Mouse (Mus musculus): Measurements from ENCODE around the gene Rnf145. TPM values are rescaled to one million over a fixed set of nuclear protein-coding genes. Genes with fewer than 3 reads are reported as not detected.

Gene Rnf145
- polyA plus RNA-seq, 1 experiment from 2014 or later: 22.8 TPM

DNA sequence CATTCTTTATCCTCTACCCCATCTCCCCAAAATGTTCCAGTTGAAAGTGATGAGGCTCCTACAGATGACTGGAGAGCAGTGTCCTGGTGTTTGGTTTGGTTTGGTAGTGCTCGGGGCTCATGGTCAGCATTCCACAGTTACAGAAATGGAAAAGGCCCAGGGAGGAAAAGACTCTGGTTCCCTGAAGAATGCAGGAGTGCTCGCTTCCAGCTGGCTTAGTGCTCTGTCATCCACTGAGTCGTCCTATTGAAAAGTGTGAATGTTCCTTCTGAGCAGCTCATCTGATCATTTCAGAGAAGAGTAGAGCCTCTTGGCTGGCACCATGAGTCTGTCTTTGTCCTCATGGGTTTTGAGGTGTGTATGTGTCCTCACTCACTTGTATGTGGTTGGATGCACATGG, 19.3 kb downstream of the Rnf145 start:
- Histone ChIP-seq H3K9me3 (ENCODE audit: control insufficient read depth) (no peaks in the 10 kb centered on the region), H3K4me2 (replicated peaks; ENCODE audit: low read depth) (no peak overlapping the region), H3K36me3 (ENCODE audit: control insufficient read depth, insufficient read depth) (peaks cover 18% of the 10 kb centered on the region), H3K4me1 (replicated peaks; ENCODE audit: control insufficient read depth, insufficient read depth, low read length) (no peaks in the 10 kb centered on the region), H3K9ac (ENCODE audit: low read depth, low read length) (no peak overlapping the region), H3K27me3 (replicated peaks; ENCODE audit: control insufficient read depth, insufficient read depth, low read length) (no peaks in the 10 kb centered on the region), H3K4me3 (ENCODE audit: low read depth, low read length) (no peak overlapping the region), H3K27ac (ENCODE audit: low read depth, low read length) (no peak overlapping the region)
- TF ChIP-seq CTCF (IDR thresholded peaks at IDR 0.05; ENCODE audit: low read depth): no peak
- WGBS: 82% methylated on average over 3 of the region's 3 CpGs
- no peak for ATAC-seq

DNA sequence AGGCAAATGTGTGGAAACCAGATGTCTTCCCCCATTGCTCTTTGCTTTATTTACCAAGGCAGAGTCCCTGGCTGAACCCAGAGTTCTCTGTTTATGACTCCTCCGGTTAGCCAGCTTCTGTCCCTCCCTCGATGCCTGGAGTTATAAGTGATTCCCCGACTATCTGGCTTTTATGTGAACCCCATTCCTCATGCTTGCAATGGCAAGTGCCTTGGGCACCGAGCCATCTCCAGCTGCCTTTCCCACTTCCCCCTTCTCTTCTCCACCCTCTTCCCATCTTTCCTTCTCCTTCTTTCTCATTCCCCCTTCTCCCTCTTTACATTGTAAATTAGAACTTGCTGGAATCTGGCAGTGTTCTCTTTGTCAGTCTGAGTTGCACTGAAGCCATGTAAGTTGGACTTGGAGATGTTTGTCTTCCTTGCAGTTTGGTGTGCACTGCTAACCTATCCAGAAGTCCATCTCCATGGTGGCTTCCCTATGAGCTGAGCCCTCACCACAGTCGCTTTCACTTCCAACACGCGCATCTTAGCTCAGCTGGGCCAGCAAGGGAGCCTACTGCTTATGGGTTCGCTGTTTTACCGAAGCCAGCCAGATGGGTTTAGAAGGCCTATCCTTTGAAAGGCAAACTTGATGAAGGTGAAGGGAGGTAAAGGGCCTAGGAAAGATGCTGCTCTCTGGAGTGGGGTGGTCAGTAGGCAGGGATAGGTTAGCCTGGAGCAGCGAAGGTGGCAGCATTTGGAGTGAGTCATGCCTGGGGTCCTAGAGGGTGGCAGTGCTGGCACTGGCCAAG, 19.9 kb downstream of the Rnf145 start:
- H3K27me3 ChIP-seq (replicated peaks; ENCODE audit: control insufficient read depth, insufficient read depth, low read length): no peaks in the 10 kb centered on the region
- H3K27ac ChIP-seq (ENCODE audit: low read depth, low read length): no peak overlapping the region
- peaks cover 12% of the 10 kb centered on the region for H3K36me3 ChIP-seq (ENCODE audit: control insufficient read depth, insufficient read depth)
- H3K4me3 ChIP-seq (ENCODE audit: low read depth, low read length): no peak overlapping the region
- H3K4me2 ChIP-seq (replicated peaks; ENCODE audit: low read depth): no peak overlapping the region
- no peak for ATAC-seq
- WGBS: 74% methylated on average over 10 of the region's 10 CpGs
- H3K9ac ChIP-seq (ENCODE audit: low read depth, low read length): no peak overlapping the region
- TF ChIP-seq CTCF (IDR thresholded peaks at IDR 0.05; ENCODE audit: low read depth): no peak
- H3K9me3 ChIP-seq (ENCODE audit: control insufficient read depth): no peaks in the 10 kb centered on the region
- H3K4me1 ChIP-seq (replicated peaks; ENCODE audit: control insufficient read depth, insufficient read depth, low read length): no peaks in the 10 kb centered on the region

DNA sequence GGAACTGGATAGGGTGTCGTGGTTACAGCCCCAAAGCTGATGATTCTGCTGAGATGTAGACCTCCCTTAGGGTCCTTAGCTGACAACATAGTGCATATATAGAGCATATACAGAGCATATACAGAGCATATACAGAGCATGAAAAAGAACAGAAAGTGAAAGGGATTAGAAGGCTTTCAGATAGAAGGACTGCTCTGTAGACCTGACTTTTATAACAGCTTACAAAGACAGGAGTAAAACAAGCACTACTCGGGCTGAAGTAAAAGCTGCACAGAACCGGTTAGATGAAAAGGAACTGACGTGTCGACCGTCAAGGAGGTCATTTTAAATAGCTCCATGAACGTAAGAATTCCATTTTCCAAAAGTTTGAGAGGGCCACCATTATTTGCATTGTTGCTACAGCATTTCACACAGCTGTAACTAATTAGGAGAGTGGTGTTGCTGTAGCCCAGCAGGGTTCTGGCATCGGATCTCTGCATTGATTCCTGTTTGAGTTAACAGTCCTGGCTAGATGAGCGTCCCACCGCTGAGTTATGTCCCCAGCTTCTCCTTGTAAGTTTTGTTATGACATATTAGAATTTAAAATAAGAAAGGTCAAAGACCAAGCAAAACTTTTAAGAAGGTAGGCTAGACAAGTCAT, 20.6 kb downstream of the Rnf145 start:
- Histone ChIP-seq H3K27me3 (replicated peaks; ENCODE audit: control insufficient read depth, insufficient read depth, low read length) (no peaks in the 10 kb centered on the region), H3K4me1 (replicated peaks; ENCODE audit: control insufficient read depth, insufficient read depth, low read length) (no peaks in the 10 kb centered on the region), H3K4me2 (replicated peaks; ENCODE audit: low read depth) (no peak overlapping the region), H3K4me3 (ENCODE audit: low read depth, low read length) (no peak overlapping the region), H3K9ac (ENCODE audit: low read depth, low read length) (no peak overlapping the region), H3K9me3 (ENCODE audit: control insufficient read depth) (no peaks in the 10 kb centered on the region), H3K36me3 (ENCODE audit: control insufficient read depth, insufficient read depth) (peaks cover 9% of the 10 kb centered on the region; the same call in 1 of the 2 replicates), H3K27ac (ENCODE audit: low read depth, low read length) (no peak overlapping the region)
- no peak for TF ChIP-seq CTCF (IDR thresholded peaks at IDR 0.05; ENCODE audit: low read depth)
- 82% methylated on average over 10 of the region's 10 CpGs for WGBS
- no peak for ATAC-seq

GRCm38 (mm10) chr11:44540243-44540642, 21.5 kb downstream of the Rnf145 start:
- ATAC-seq: no peak
- no peak for TF ChIP-seq CTCF (IDR thresholded peaks at IDR 0.05; ENCODE audit: low read depth)

DNA sequence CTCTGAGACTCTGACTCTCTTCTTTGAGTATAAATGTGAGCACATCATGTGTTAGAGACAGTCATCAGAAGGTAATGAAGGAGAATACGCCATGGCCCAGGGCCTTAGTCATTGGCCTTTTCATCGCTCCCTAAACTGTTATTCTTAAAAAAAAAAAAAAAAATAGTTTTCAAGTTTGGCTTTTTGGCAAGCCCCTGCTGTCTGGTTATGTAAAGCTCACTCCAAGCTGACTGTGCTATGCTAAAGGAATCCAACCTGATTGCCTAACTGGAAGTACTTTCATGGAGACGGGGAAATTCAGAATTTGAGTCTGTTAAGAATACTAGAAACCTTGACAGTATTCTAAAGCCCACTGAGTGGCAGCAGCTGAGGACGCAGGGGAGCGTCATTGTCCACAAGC, 22.5 kb downstream of the Rnf145 start:
- no peak for ATAC-seq
- H3K4me3 ChIP-seq (ENCODE audit: low read depth, low read length): no peak overlapping the region
- TF ChIP-seq CTCF (IDR thresholded peaks at IDR 0.05; ENCODE audit: low read depth): no peak
- WGBS: 89% methylated on average over 5 of the region's 5 CpGs
- no peaks in the 10 kb centered on the region for H3K27me3 ChIP-seq (replicated peaks; ENCODE audit: control insufficient read depth, insufficient read depth, low read length)
- no peak overlapping the region for H3K27ac ChIP-seq (ENCODE audit: low read depth, low read length)
- no peaks in the 10 kb centered on the region for H3K9me3 ChIP-seq (ENCODE audit: control insufficient read depth)
- H3K4me2 ChIP-seq (replicated peaks; ENCODE audit: low read depth): no peak overlapping the region
- H3K9ac ChIP-seq (ENCODE audit: low read depth, low read length): no peak overlapping the region
- H3K36me3 ChIP-seq (ENCODE audit: control insufficient read depth, insufficient read depth): peaks cover 9% of the 10 kb centered on the region; the same call in 1 of the 2 replicates
- H3K4me1 ChIP-seq (replicated peaks; ENCODE audit: control insufficient read depth, insufficient read depth, low read length): 0 out of 2 replicates have a peak, but pooled peaks cover 2% of the 10 kb centered on the region

More at GRCm38 (mm10) chr11:44540243-44540642, 21.5 kb downstream of the Rnf145 start:
- no peak overlapping the region for H3K9ac ChIP-seq (ENCODE audit: low read depth, low read length)
- peaks cover 9% of the 10 kb centered on the region; the same call in 1 of the 2 replicates for H3K36me3 ChIP-seq (ENCODE audit: control insufficient read depth, insufficient read depth)
- no peak overlapping the region for H3K4me2 ChIP-seq (replicated peaks; ENCODE audit: low read depth)
- H3K27ac ChIP-seq (ENCODE audit: low read depth, low read length): no peak overlapping the region
- no peak overlapping the region for H3K4me3 ChIP-seq (ENCODE audit: low read depth, low read length)
- no peaks in the 10 kb centered on the region for H3K27me3 ChIP-seq (replicated peaks; ENCODE audit: control insufficient read depth, insufficient read depth, low read length)
- no peaks in the 10 kb centered on the region for H3K4me1 ChIP-seq (replicated peaks; ENCODE audit: control insufficient read depth, insufficient read depth, low read length)
- WGBS: 78% methylated on average over 9 of the region's 9 CpGs
- no peaks in the 10 kb centered on the region for H3K9me3 ChIP-seq (ENCODE audit: control insufficient read depth)

DNA sequence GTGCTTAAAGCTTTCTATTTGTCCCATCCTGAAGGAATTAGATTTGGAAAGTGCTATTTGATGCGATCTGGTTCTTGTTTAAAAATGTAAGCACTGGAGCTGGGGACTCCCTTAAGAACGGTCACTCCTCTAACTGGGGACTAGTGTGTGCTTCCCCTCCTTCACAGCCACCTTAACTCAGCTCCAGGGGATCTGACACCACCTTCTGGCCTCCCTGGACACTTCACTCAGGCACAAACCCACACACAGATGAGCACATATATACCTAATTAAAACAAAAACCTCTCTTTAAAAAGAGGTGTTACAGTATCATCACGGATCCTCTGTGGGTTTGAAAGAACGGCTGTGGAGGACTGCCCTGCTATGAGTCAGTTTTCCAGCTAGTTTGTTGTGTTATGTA, 23.0 kb downstream of the Rnf145 start:
- H3K4me3 ChIP-seq (ENCODE audit: low read depth, low read length): no peak overlapping the region
- H3K36me3 ChIP-seq (ENCODE audit: control insufficient read depth, insufficient read depth): peaks cover 9% of the 10 kb centered on the region; the same call in 1 of the 2 replicates
- H3K27me3 ChIP-seq (replicated peaks; ENCODE audit: control insufficient read depth, insufficient read depth, low read length): no peaks in the 10 kb centered on the region
- no peak for ATAC-seq
- peak; percentile 39; the same call in 1 of the 2 replicates for TF ChIP-seq CTCF (IDR thresholded peaks at IDR 0.05; ENCODE audit: low read depth)
- H3K4me2 ChIP-seq (replicated peaks; ENCODE audit: low read depth): no peak overlapping the region
- H3K4me1 ChIP-seq (replicated peaks; ENCODE audit: control insufficient read depth, insufficient read depth, low read length): 0 out of 2 replicates have a peak, but pooled peaks cover 2% of the 10 kb centered on the region
- 76% methylated on average over 4 of the region's 4 CpGs for WGBS
- no peak overlapping the region for H3K9ac ChIP-seq (ENCODE audit: low read depth, low read length)
- H3K27ac ChIP-seq (ENCODE audit: low read depth, low read length): no peak overlapping the region
- H3K9me3 ChIP-seq (ENCODE audit: control insufficient read depth): no peaks in the 10 kb centered on the region
